Mouse (Mus musculus): ENCODE results near the gene Col18a1. TPM values are rescaled to one million over a fixed set of nuclear protein-coding genes. Genes with fewer than 3 reads are reported as not detected.
A peak's percentile ranks its signal among the peaks of the same experiment; 100 is the strongest.

The Col18a1 gene
- polyA plus RNA-seq, 1 experiment = 35.2 TPM

GRCm38 (mm10) chr10:77182804-77183331 lies 16.5 kb upstream of the Col18a1 start:
- Histone ChIP-seq H3K27ac (ENCODE audit: insufficient read depth, low read depth, low read length) (no peak overlapping the region), H3K4me1 (ENCODE audit: control insufficient read depth, insufficient read depth, insufficient read length, low read length) (no peaks in the 10 kb centered on the region), H3K4me3 (ENCODE audit: low read depth, low read length) (no peak overlapping the region), H3K36me3 (ENCODE audit: control insufficient read depth, insufficient read depth, low read length) (no peaks in the 10 kb centered on the region), H3K27me3 (ENCODE audit: control insufficient read depth, insufficient read depth, low read length) (no peaks in the 10 kb centered on the region)
- WGBS = 74% methylated on average over 3 of the region's 3 CpGs
- TF ChIP-seq POLR2A (IDR thresholded peaks at IDR 0.05; ENCODE audit: low read depth, low read length) (no peak), CTCF (IDR thresholded peaks at IDR 0.05; ENCODE audit: extremely low read depth, insufficient read length, insufficient replicate concordance, low read depth, low read length) (no peak)

DNA sequence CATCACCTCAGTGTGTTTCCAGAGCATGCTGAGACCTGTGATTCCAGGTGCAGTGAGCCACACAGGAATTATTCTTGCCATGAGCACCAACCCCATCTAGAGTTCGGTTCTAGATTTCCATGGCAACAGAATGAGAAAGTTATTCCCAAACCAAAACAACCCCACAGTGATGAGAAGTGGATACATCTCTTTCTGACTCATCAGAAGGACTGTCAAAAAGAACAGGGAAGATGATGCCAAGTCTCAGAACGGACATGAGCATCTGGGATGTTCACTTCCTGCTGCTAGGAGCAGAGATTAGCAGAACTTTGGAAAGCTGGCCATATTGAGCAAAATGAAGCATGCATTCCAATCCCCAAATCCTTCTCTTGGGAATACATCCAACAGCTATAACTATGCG lies 13.8 kb upstream of the Col18a1 start:
- no peaks in the 10 kb centered on the region for H3K36me3 ChIP-seq (ENCODE audit: control insufficient read depth, insufficient read depth, low read length)
- H3K4me3 ChIP-seq (ENCODE audit: low read depth, low read length) = no peak overlapping the region
- no peaks in the 10 kb centered on the region for H3K27me3 ChIP-seq (ENCODE audit: control insufficient read depth, insufficient read depth, low read length)
- 78% methylated on average over 3 of the region's 3 CpGs for WGBS
- no peaks in the 10 kb centered on the region for H3K4me1 ChIP-seq (ENCODE audit: control insufficient read depth, insufficient read depth, insufficient read length, low read length)
- TF ChIP-seq POLR2A (IDR thresholded peaks at IDR 0.05; ENCODE audit: low read depth, low read length) (no peak), CTCF (IDR thresholded peaks at IDR 0.05; ENCODE audit: extremely low read depth, insufficient read length, insufficient replicate concordance, low read depth, low read length) (no peak)
- H3K27ac ChIP-seq (ENCODE audit: insufficient read depth, low read depth, low read length) = no peak overlapping the region

DNA sequence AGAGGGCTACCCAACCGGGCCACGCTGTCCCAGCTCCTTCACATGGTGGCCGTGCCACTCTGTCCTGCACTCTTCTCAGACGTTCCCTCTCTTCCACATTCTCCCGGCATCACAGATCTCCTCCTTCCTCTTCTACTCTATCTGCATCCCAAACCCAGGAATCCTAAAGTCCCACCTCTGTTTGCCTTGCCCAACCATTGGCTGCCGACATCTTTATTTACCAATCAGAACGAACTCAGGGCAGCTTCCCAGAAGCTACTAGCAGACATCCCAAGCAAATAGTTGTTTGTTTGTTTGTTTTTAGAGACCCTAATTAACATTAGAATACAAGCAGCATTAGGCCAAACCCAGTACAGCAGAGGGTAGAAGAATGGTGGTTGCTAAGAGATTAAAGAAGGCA lies 12.3 kb upstream of the Col18a1 start:
- WGBS = 75% methylated on average over 7 of the region's 7 CpGs

DNA sequence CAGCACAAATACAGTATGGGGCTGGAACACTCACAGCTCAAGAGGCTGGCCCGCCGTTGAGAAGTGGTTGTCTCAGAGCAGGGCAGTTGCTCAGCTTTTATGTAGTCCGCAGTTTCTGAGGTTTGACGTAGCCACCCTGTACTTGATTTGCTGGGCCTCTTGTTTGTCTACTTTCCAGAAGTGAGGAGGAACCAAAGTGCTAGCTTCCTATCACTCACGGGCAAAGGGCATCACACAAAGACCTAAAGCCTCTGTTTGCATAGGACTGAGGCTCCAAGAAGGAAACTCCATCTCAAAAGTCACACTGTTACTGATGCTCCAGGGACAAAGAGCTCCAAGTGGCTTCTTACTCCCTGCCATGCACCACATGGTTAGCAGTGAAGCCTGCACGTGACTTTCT lies 4.1 kb upstream of the Col18a1 start:
- Histone ChIP-seq H3K27ac (ENCODE audit: insufficient read depth, low read depth, low read length) (no peak overlapping the region), H3K27me3 (ENCODE audit: control insufficient read depth, insufficient read depth, low read length) (0 out of 2 replicates have a peak, but pooled peaks cover 4% of the 10 kb centered on the region), H3K4me1 (ENCODE audit: control insufficient read depth, insufficient read depth, insufficient read length, low read length) (no peaks in the 10 kb centered on the region), H3K36me3 (ENCODE audit: control insufficient read depth, insufficient read depth, low read length) (no peaks in the 10 kb centered on the region), H3K4me3 (ENCODE audit: low read depth, low read length) (no peak overlapping the region)
- TF ChIP-seq POLR2A (IDR thresholded peaks at IDR 0.05; ENCODE audit: low read depth, low read length) (no peak), CTCF (IDR thresholded peaks at IDR 0.05; ENCODE audit: extremely low read depth, insufficient read length, insufficient replicate concordance, low read depth, low read length) (no peak)
- 50% methylated on average over 6 of the region's 6 CpGs for WGBS

More for the DNA sequence above, 12.3 kb upstream of the Col18a1 start:
- Histone ChIP-seq H3K27me3 (ENCODE audit: control insufficient read depth, insufficient read depth, low read length) (no peaks in the 10 kb centered on the region), H3K36me3 (ENCODE audit: control insufficient read depth, insufficient read depth, low read length) (no peaks in the 10 kb centered on the region), H3K27ac (ENCODE audit: insufficient read depth, low read depth, low read length) (no peak overlapping the region), H3K4me3 (ENCODE audit: low read depth, low read length) (no peak overlapping the region), H3K4me1 (ENCODE audit: control insufficient read depth, insufficient read depth, insufficient read length, low read length) (no peaks in the 10 kb centered on the region)
- TF ChIP-seq POLR2A (IDR thresholded peaks at IDR 0.05; ENCODE audit: low read depth, low read length) = no peak
- no peak for TF ChIP-seq CTCF (IDR thresholded peaks at IDR 0.05; ENCODE audit: extremely low read depth, insufficient read length, insufficient replicate concordance, low read depth, low read length)

DNA sequence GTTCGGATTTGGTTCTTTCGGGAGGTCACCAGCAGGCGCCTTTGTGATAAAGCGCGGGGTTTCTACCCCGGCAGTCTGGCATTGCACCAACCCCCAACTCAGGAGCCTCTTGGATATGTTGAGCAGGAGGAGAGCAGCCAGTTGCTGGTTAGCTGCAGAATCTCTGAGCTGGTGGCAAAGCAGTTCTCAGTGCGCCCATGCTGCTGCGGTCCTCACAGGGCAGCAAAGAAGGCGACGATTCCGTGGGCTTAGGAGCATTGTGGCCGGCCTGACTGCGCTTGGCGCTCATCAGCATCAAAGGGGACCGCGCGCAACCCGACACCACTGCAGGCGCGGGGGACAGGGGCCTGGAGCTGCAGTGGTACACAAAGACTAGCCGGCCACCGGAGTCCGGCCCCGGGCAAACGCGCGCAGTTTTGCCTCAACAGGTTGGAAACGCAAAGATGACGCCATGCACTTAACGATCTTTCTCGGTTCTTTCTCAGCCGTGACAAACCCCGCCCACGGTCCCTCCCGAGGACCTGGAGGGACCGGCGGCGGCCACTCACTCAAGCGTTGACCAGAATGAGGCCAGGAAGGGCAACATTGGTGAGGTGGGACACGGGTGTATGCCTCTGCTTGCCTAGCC lies 916 bp downstream of the Col18a1 start:
- 0 out of 2 replicates have a peak, but pooled peaks cover 4% of the 10 kb centered on the region for H3K27me3 ChIP-seq (ENCODE audit: control insufficient read depth, insufficient read depth, low read length)
- WGBS = 4% methylated on average over 40 of the region's 40 CpGs
- TF ChIP-seq POLR2A (IDR thresholded peaks at IDR 0.05; ENCODE audit: low read depth, low read length) = no peak
- TF ChIP-seq CTCF (IDR thresholded peaks at IDR 0.05; ENCODE audit: extremely low read depth, insufficient read length, insufficient replicate concordance, low read depth, low read length) = no peak
- H3K4me3 ChIP-seq (ENCODE audit: low read depth, low read length) = peak overlapping the region; percentile 58
- H3K4me1 ChIP-seq (ENCODE audit: control insufficient read depth, insufficient read depth, insufficient read length, low read length) = no peaks in the 10 kb centered on the region
- no peak overlapping the region for H3K27ac ChIP-seq (ENCODE audit: insufficient read depth, low read depth, low read length)
- H3K36me3 ChIP-seq (ENCODE audit: control insufficient read depth, insufficient read depth, low read length) = no peaks in the 10 kb centered on the region

- Histone ChIP-seq H3K27ac (ENCODE audit: insufficient read depth, low read depth, low read length) (no peak overlapping the region), H3K4me1 (ENCODE audit: control insufficient read depth, insufficient read depth, insufficient read length, low read length) (no peaks in the 10 kb centered on the region), H3K27me3 (ENCODE audit: control insufficient read depth, insufficient read depth, low read length) (0 out of 2 replicates have a peak, but pooled peaks cover 4% of the 10 kb centered on the region), H3K4me3 (ENCODE audit: low read depth, low read length) (no peak overlapping the region), H3K36me3 (ENCODE audit: control insufficient read depth, insufficient read depth, low read length) (no peaks in the 10 kb centered on the region)
- WGBS = 37% methylated on average over 9 of the region's 9 CpGs
- TF ChIP-seq POLR2A (IDR thresholded peaks at IDR 0.05; ENCODE audit: low read depth, low read length) (no peak), CTCF (IDR thresholded peaks at IDR 0.05; ENCODE audit: extremely low read depth, insufficient read length, insufficient replicate concordance, low read depth, low read length) (no peak)
Measured at GRCm38 (mm10) chr10:77164437-77165052, 1.8 kb downstream of the Col18a1 start.

DNA sequence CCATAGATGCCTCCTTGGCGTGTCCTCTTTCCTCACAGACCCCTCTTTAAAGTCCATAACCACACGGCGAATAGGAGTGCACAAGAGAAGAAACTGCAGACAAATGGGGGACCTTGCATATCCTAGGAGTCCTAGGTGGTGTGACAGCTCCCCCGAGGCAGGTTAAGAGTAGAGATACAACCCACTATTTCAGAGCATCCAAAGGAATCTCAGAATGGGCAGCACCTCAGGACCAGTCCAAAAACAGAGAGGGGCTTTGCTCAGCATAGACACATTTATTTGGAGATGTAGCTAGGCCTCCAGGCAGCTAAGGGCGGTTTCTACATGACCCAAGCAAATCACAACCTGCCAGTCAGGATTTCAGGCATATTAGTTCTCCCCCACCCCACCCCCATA lies 2.3 kb downstream of the Col18a1 start:
- Histone ChIP-seq H3K4me1 (ENCODE audit: control insufficient read depth, insufficient read depth, insufficient read length, low read length) (no peaks in the 10 kb centered on the region), H3K36me3 (ENCODE audit: control insufficient read depth, insufficient read depth, low read length) (no peaks in the 10 kb centered on the region), H3K27me3 (ENCODE audit: control insufficient read depth, insufficient read depth, low read length) (0 out of 2 replicates have a peak, but pooled peaks cover 4% of the 10 kb centered on the region), H3K4me3 (ENCODE audit: low read depth, low read length) (no peak overlapping the region), H3K27ac (ENCODE audit: insufficient read depth, low read depth, low read length) (no peak overlapping the region)
- TF ChIP-seq CTCF (IDR thresholded peaks at IDR 0.05; ENCODE audit: extremely low read depth, insufficient read length, insufficient replicate concordance, low read depth, low read length) = no peak
- no peak for TF ChIP-seq POLR2A (IDR thresholded peaks at IDR 0.05; ENCODE audit: low read depth, low read length)
- 76% methylated on average over 5 of the region's 5 CpGs for WGBS

Data from small intestine, adult 2 months (tissue).